ENCODE assay signal across 19 mouse cellular contexts in genomic region chr6:17485782-17486181, GRCm38 (mm10).
"Had no signal": no experiment of that assay in that cellular context is flagged by ENCODE, and none has a peak within 500 bp of the region (broad histone marks: within the 10 kb centered on the region; RNA-seq: fewer than 3 reads in every experiment).

No protein-coding gene starts in this region.

- H3K27me3 ChIP-seq: midbrain, embryonic 12.5 days; midbrain, embryonic 15.5 days; neural tube, embryonic 13.5 days; stomach, embryonic 15.5 days had no signal

- H3K36me3 ChIP-seq: midbrain, embryonic 12.5 days; midbrain, embryonic 15.5 days; neural tube, embryonic 13.5 days; stomach, embryonic 15.5 days had no signal

- ATAC-seq: inflammation-experienced regulatory T-cells, adult 6 months; intestine, embryonic 16.5 days; midbrain, embryonic 15.5 days had no signal

- H3K4me2 ChIP-seq: lung, embryonic 14.5 days; midbrain, embryonic 12.5 days; midbrain, embryonic 15.5 days; neural tube, embryonic 13.5 days; stomach, embryonic 15.5 days had no signal

- H3K9ac ChIP-seq: liver, embryonic 14.5 days; lung, embryonic 14.5 days; midbrain, embryonic 12.5 days; midbrain, embryonic 15.5 days; neural tube, embryonic 13.5 days; stomach, embryonic 15.5 days had no signal

- H3K27ac ChIP-seq: left cerebral cortex, adult 2 months; liver, embryonic 14.5 days; macrophage; midbrain, embryonic 12.5 days; midbrain, embryonic 15.5 days; neural tube, embryonic 13.5 days; stomach, embryonic 15.5 days had no signal

- DNase-seq: kidney, adult 18-20 months; kidney, postnatal 10 days; kidney, postnatal 36 days; layer of hippocampus, postnatal 36 days; lung, embryonic 14.5 days; lung, postnatal 14 days; retina, postnatal 1 day; right cerebral cortex, postnatal 25 days; spleen, adult 18-20 months; thymus, postnatal 25 days had no signal

- H3K4me1 ChIP-seq: midbrain, embryonic 12.5 days; midbrain, embryonic 15.5 days; stomach, embryonic 15.5 days had no signal

- H3K4me3 ChIP-seq: left cerebral cortex, adult 2 months; midbrain, embryonic 12.5 days; midbrain, embryonic 15.5 days; neural tube, embryonic 13.5 days; stomach, embryonic 15.5 days had no signal

- H3K9me3 ChIP-seq: midbrain, embryonic 12.5 days; midbrain, embryonic 15.5 days; neural tube, embryonic 13.5 days; stomach, embryonic 15.5 days had no signal
